Mouse (Mus musculus) hindbrain, postnatal 0 days (tissue): Measurements from ENCODE around the gene Dnajc21. TPM values are rescaled to one million over a fixed set of nuclear protein-coding genes. Genes with fewer than 3 reads are reported as not detected.

Experiments used
- ATAC-seq: fragments of 200-750 bp; cut with Nextera tagmentation; 2 replicates; pipeline ENCODE4 v1.8.0; 2017; ENCODE audit warnings: mild to moderate bottlenecking, moderate TSS enrichment, moderate library complexity
- DNase-seq: peaks from one replicate; pipeline ENCODE4 v3.0.0-alpha.2; 2015; ENCODE audit warnings: low spot score
- H3K27ac ChIP-seq: fragments of 300-500 bp; sonication (generic); 2 replicates; pipeline ENCODE4 v1.5.1; 2014; ENCODE audit warnings: mild to moderate bottlenecking
- H3K27me3 ChIP-seq: fragments of 300-500 bp; sonication (generic); 2 replicates; pipeline ENCODE4 v1.6.1; 2014; ENCODE audit warnings: low read length, mixed read lengths; ENCODE audit not compliant: insufficient read depth
- H3K36me3 ChIP-seq: fragments of 300-500 bp; sonication (generic); 2 replicates; pipeline ENCODE4 v1.6.1; 2014; ENCODE audit warnings: low read length, mixed read lengths; ENCODE audit not compliant: insufficient read depth
- H3K4me1 ChIP-seq: fragments of 300-500 bp; sonication (generic); 2 replicates; pipeline ENCODE4 v1.6.1; 2014; ENCODE audit warnings: antibody characterized with exemption, low read length, mixed read lengths; ENCODE audit not compliant: insufficient read depth
- H3K4me2 ChIP-seq: fragments of 300-500 bp; sonication (generic); 2 replicates; pipeline ENCODE4 v1.6.1; 2014; ENCODE audit warnings: low read depth, mild to moderate bottlenecking, low read length, moderate library complexity, mixed read lengths
- H3K4me3 ChIP-seq: fragments of 300-500 bp; sonication (generic); 2 replicates; pipeline ENCODE4 v1.5.1; 2014; ENCODE audit warnings: low read length
- H3K9ac ChIP-seq: fragments of 300-500 bp; sonication (generic); replicated peaks from 2 replicates; pipeline ENCODE4 v1.6.1; 2014; ENCODE audit warnings: mild to moderate bottlenecking, low read length, moderate library complexity, mixed read lengths
- H3K9me3 ChIP-seq: fragments of 300-500 bp; sonication (generic); 2 replicates; pipeline ENCODE4 v1.6.1; 2016; ENCODE audit warnings: low read length, mixed read lengths
- CTCF ChIP-seq: IDR thresholded peaks from 2 replicates; pipeline ENCODE4 v1.5.1; 2016; ENCODE audit warnings: antibody characterized with exemption, control low read depth, low read depth
- WGBS: fragments of 180-500 bp; shearing (Covaris S2); extraction: QIAGEN DNeasy Blood & Tissue Kit; methylation state at CpG from one replicate; pipeline ENCODE4 v1.1.7; 2014; 5-methylcytosine and 5-hydroxymethylcytosine counted together
- polyA plus RNA-seq: library from polyadenylated mRNA; unstranded; fragments of >200 nt; fragmentation: Nextera tagmentation; extraction: Ambion mirVana; gene quantifications from 2 replicates; pipeline ENCODE4 v1.2.1, GENCODE M21; 2015
- total RNA-seq: library from RNA; depleted of rRNA; stranded (reverse); fragments of >200 nt; gene quantifications from 2 replicates; pipeline ENCODE4 v1.2.3, GENCODE M21; 2014; rRNA removed

The Dnajc21 gene
- total and polyA plus RNA-seq, 2 experiments from 2014 or later = 5.3 to 15.2 TPM

DNA sequence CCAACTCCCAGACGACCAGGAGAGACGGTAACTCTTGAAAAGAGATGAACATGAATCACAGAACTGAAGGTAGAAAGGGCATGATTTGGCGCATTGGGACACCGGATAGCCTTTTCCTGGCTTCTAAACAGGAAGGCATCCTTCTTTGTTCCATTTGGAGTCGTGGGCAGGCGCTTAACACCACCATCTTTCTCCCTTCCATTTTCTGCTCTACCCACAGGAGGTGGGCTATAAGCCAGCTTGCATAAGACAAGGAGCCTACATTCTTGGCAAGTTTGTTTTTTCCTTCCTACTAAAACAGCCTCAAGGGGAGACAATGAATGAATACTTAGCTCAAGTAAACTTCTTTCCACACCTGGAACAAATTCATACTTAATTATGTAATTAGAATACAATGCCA, 56.7 kb downstream of the Dnajc21 start:
- no peaks in the 10 kb centered on the region for H3K4me1 ChIP-seq
- no peak overlapping the region for H3K4me2 ChIP-seq
- H3K4me3 ChIP-seq = no peak overlapping the region
- TF ChIP-seq CTCF = no peak
- no peak for ATAC-seq
- no peaks in the 10 kb centered on the region for H3K36me3 ChIP-seq
- 84% methylated on average over 6 of the region's 6 CpGs for WGBS
- no peak overlapping the region for H3K27ac ChIP-seq
- H3K9ac ChIP-seq = no peak overlapping the region
- no peaks in the 10 kb centered on the region for H3K9me3 ChIP-seq
- H3K27me3 ChIP-seq = no peaks in the 10 kb centered on the region
- DNase-seq = no peak

DNA sequence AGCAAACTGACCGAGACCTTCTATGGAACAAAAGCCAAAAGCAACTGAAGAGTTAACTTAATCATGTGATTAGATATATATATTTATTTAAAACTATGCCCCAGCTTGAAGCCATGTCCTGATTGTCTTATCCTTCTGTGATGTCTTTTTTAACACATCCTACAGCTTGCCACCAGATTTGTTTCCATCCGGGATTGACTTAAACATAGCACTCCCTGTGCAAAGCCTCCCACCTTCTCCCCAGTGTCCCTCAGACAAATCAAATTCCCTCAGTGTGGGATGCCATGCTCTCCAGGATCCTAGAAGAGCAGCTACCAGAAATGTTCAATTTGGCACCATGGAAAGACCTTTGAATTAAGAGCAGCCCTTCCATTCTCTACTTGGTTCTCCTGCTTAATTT, 59.4 kb downstream of the Dnajc21 start:
- TF ChIP-seq CTCF = no peak
- DNase-seq = no peak
- H3K9me3 ChIP-seq = no peaks in the 10 kb centered on the region
- H3K36me3 ChIP-seq = no peaks in the 10 kb centered on the region
- H3K27me3 ChIP-seq = no peaks in the 10 kb centered on the region
- no peak overlapping the region for H3K27ac ChIP-seq
- no peak overlapping the region for H3K4me2 ChIP-seq
- H3K4me3 ChIP-seq = no peak overlapping the region
- H3K9ac ChIP-seq = no peak overlapping the region
- no peaks in the 10 kb centered on the region for H3K4me1 ChIP-seq
- 90% methylated on average over 2 of the region's 2 CpGs for WGBS
- ATAC-seq = no peak

DNA sequence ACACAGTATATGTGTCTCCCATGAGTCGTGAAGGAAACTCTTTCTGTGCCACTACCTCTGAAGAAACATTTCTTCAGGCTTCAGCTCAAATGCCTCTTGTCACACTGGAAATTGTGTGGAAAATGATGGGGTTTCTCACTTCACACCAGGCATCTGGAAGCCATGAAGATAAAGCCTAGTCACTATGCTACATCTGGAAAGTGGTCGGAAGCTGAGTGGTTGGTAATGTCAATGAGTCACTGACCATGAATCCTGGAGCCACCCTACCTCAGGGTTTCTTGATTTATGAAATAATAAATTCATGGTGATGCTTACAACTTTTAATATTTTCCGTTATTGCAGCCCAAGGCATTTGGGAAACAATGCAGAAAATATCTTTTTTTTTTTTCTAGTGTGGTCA, 60.5 kb downstream of the Dnajc21 start:
- TF ChIP-seq CTCF = no peak
- WGBS = 91% methylated on average over 3 of the region's 3 CpGs

DNA sequence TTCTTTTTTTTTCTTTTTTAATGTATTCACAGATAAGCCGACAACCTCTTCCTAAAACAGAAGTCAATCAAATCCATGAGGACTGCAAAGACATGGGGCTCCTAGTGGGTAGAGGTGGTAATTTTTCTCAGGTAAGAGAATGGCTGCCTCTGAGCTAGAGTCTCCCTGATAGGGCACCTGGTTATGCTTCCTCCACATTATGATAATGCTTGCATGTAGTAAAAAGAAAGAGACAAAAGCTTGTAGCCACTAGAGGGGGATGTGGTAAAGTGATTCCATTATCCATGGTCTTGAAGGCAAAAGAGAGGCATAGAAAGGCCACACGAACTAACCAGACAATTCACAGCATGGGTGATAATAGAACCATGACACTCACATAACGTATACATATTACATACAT, 69.9 kb downstream of the Dnajc21 start:
- Histone ChIP-seq H3K9ac (no peak overlapping the region), H3K27ac (no peak overlapping the region), H3K4me3 (no peak overlapping the region), H3K27me3 (no peaks in the 10 kb centered on the region), H3K4me1 (no peaks in the 10 kb centered on the region), H3K4me2 (no peak overlapping the region), H3K9me3 (no peaks in the 10 kb centered on the region), H3K36me3 (no peaks in the 10 kb centered on the region)
- 34% methylated on average over 3 of the region's 3 CpGs for WGBS
- ATAC-seq (peak; percentile 51; the same call in 1 of the 2 replicates), DNase-seq (peak; percentile 41)
- TF ChIP-seq CTCF = peak; percentile 45

More for the DNA sequence above, 60.5 kb downstream of the Dnajc21 start:
- H3K27me3 ChIP-seq = no peaks in the 10 kb centered on the region
- H3K9me3 ChIP-seq = no peaks in the 10 kb centered on the region
- H3K36me3 ChIP-seq = no peaks in the 10 kb centered on the region
- DNase-seq (no peak), ATAC-seq (no peak)
- H3K4me3 ChIP-seq = no peak overlapping the region
- no peak overlapping the region for H3K9ac ChIP-seq
- no peak overlapping the region for H3K4me2 ChIP-seq
- no peak overlapping the region for H3K27ac ChIP-seq
- no peaks in the 10 kb centered on the region for H3K4me1 ChIP-seq

DNA sequence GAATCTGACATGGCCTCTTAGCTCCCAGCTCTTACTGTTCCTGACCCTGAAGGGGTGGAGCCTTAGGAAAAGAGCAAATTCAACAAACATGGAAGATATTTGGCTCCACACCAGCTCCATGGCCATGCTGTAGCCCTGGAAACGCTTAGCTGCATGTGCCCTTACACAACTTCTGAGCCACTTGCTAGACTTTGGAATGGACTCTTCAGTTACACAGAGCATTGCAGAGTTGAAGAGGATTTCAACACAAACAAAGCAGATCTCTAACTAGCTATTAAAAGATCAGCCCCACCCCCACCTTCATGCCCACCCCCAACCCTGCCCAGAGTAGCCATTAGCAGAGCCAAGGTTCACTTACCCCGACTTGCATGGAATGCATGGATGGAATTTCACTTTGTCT, 70.5 kb downstream of the Dnajc21 start:
- DNase-seq = no peak
- WGBS = 74% methylated on average over 2 of the region's 2 CpGs

More for the DNA sequence above, 70.5 kb downstream of the Dnajc21 start:
- no peaks in the 10 kb centered on the region for H3K27me3 ChIP-seq
- TF ChIP-seq CTCF = no peak
- no peaks in the 10 kb centered on the region for H3K36me3 ChIP-seq
- H3K9me3 ChIP-seq = no peaks in the 10 kb centered on the region
- H3K9ac ChIP-seq = no peak overlapping the region
- 0 out of 2 replicates have a peak, but pooled peaks have one; percentile 29 for ATAC-seq
- H3K4me1 ChIP-seq = no peaks in the 10 kb centered on the region
- H3K4me2 ChIP-seq = no peak overlapping the region
- no peak overlapping the region for H3K4me3 ChIP-seq
- no peak overlapping the region for H3K27ac ChIP-seq

Other genes with a start within 250 kb of the Dnajc21 start
- not detected in 2 replicates for gene Gm21973, start 145.1 kb downstream of the Dnajc21 start, total RNA-seq
- not detected in 2 replicates for gene Gm21973, start 145.1 kb downstream of the Dnajc21 start, polyA plus RNA-seq
- not detected in 2 replicates for gene Agxt2, start 112.0 kb downstream of the Dnajc21 start, total RNA-seq
- not detected in 2 replicates for gene Agxt2, start 112.0 kb downstream of the Dnajc21 start, polyA plus RNA-seq
- 4.8 and 10.0 TPM in 2 replicates for gene Brix1, start 15.4 kb upstream of the Dnajc21 start, total RNA-seq
- 58.2 and 64.9 TPM in 2 replicates for gene Brix1, start 15.4 kb upstream of the Dnajc21 start, polyA plus RNA-seq
- 14.9 and 15.5 TPM in 2 replicates for gene Rad1, start 15.5 kb upstream of the Dnajc21 start, total RNA-seq
- gene Rad1, start 15.5 kb upstream of the Dnajc21 start, polyA plus RNA-seq = 19.7 and 23.0 TPM in 2 replicates
- not detected in 2 replicates for gene Ttc23l, start 88.2 kb upstream of the Dnajc21 start, total RNA-seq
- gene Ttc23l, start 88.2 kb upstream of the Dnajc21 start, polyA plus RNA-seq = not detected in 2 replicates
- 9.0 and 11.0 TPM in 2 replicates for gene Rai14, start 244.1 kb upstream of the Dnajc21 start, total RNA-seq
- gene Rai14, start 244.1 kb upstream of the Dnajc21 start, polyA plus RNA-seq = 5.1 and 5.7 TPM in 2 replicates